Mouse (Mus musculus): ENCODE measurements around the gene Fntb. TPM values are rescaled to one million over a fixed set of nuclear protein-coding genes. Genes with fewer than 3 reads are reported as not detected.

The Fntb gene
- polyA plus RNA-seq, 1 experiment = 81.7 TPM

DNA sequence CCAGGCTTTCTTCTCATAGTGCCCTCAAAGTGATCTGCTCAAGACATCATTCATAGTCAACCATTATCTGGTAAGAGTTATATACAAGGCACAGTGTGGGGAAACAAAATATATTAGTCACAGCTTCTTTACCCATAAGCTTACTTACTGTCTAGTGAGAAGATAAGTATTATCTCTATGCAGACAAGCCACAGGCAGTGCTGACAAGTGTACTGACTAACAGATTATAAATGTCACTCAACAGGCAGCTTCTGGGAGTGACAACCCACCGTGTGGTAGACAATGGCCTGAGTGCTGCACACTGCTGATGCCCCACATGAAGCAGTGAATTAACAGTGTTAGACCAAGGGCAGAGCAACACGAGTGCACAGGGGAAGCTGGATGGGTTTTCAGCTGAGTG lies 176.1 kb downstream of the Fntb start:
- TF ChIP-seq POLR2A (IDR thresholded peaks at IDR 0.05; ENCODE audit: low read depth, low read length) (no peak), CTCF (IDR thresholded peaks at IDR 0.05; ENCODE audit: borderline replicate concordance, insufficient read depth, low read length) (no peak)
- Histone ChIP-seq H3K4me3 (ENCODE audit: insufficient read depth, low read length) (no peak overlapping the region), H3K4me1 (ENCODE audit: control insufficient read depth, insufficient read depth, low read length) (no peaks in the 10 kb centered on the region), H3K27ac (ENCODE audit: insufficient read depth, low read length) (no peak overlapping the region)

DNA sequence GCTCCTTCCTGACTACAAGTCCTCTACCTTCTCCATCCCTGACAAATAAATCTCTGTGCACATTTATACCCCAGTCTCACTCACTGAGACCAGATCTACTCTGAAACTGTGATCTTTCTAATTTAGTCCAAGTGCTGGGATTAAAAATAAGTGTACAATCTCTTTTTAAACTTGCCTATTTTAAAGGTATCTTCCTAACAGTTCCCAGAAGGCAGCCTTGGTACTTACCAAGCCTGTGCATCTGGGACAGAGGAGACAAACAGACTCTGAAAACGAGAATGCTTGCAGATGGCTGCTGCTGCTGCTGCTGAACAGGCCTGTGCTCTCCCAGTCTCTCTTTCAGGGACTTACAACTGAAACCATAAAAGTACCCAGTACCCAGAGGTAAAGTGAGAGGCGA lies 177.1 kb downstream of the Fntb start:
- Histone ChIP-seq H3K27ac (ENCODE audit: insufficient read depth, low read length) (no peak overlapping the region), H3K4me3 (ENCODE audit: insufficient read depth, low read length) (no peak overlapping the region), H3K4me1 (ENCODE audit: control insufficient read depth, insufficient read depth, low read length) (no peaks in the 10 kb centered on the region)
- TF ChIP-seq CTCF (IDR thresholded peaks at IDR 0.05; ENCODE audit: borderline replicate concordance, insufficient read depth, low read length) (no peak), POLR2A (IDR thresholded peaks at IDR 0.05; ENCODE audit: low read depth, low read length) (no peak)

DNA sequence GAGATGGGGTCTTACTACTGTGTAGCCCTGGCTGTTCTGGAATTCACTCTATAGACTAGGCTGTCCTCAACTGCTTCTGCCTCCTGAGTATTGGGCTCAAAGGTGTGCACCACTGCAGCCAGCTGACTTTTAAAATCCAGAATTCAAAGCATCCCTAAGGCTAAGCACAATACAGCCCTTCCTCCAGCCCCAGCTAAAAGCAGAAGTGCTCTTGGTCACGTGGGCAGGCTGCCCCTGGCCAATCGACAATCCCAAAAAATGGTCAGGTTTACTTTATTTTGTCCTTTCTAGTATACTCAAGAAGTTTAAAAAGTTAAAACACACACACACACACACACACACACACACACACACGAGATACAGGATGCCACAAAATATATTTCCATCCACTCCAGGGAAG lies 177.7 kb downstream of the Fntb start:
- H3K4me1 ChIP-seq (ENCODE audit: control insufficient read depth, insufficient read depth, low read length) = no peaks in the 10 kb centered on the region
- H3K27ac ChIP-seq (ENCODE audit: insufficient read depth, low read length) = no peak overlapping the region
- no peak for TF ChIP-seq CTCF (IDR thresholded peaks at IDR 0.05; ENCODE audit: borderline replicate concordance, insufficient read depth, low read length)
- TF ChIP-seq POLR2A (IDR thresholded peaks at IDR 0.05; ENCODE audit: low read depth, low read length) = no peak
- H3K4me3 ChIP-seq (ENCODE audit: insufficient read depth, low read length) = no peak overlapping the region

DNA sequence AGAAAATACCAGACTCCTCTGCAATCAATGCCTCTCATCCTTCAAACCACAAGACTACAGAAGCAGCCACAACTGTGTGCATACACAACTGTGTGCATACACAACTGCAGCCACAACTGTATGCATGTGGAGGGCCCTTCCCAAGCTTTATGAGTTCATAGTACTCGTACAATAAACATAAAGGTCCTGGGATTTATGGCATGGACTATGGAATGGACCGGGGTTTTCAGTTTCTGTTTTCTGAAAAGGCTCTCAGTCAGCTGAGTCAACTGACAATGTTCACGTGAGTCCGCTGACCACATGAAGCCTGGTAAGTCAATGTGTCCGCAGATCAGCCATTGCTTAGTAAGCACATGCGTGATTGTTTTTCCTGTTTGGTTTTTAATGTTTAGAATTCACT lies 178.1 kb downstream of the Fntb start:
- TF ChIP-seq POLR2A (IDR thresholded peaks at IDR 0.05; ENCODE audit: low read depth, low read length) = no peak
- TF ChIP-seq CTCF (IDR thresholded peaks at IDR 0.05; ENCODE audit: borderline replicate concordance, insufficient read depth, low read length) = no peak
- Histone ChIP-seq H3K4me1 (ENCODE audit: control insufficient read depth, insufficient read depth, low read length) (no peaks in the 10 kb centered on the region), H3K4me3 (ENCODE audit: insufficient read depth, low read length) (no peak overlapping the region), H3K27ac (ENCODE audit: insufficient read depth, low read length) (no peak overlapping the region)

DNA sequence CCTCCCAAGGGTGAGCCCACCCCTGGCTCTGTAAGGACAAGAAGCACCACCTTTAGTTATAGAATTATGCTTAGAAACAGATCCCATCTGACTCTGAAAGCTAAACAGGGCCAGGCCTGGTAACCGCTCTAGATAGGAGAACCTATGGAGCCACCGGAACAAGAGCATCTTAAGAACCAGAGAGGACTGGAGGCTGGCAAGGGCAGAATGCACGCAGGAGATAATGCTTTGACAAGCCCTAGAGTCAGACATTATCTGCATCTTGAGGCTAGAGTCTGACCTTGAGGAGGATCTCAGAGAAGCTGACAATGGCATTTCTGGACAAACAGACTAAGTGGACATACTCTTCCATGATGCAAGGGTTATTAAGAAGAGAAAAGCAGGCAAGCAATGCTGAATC lies 182.1 kb downstream of the Fntb start:
- Histone ChIP-seq H3K4me3 (ENCODE audit: insufficient read depth, low read length) (no peak overlapping the region), H3K4me1 (ENCODE audit: control insufficient read depth, insufficient read depth, low read length) (no peaks in the 10 kb centered on the region), H3K27ac (ENCODE audit: insufficient read depth, low read length) (no peak overlapping the region)
- TF ChIP-seq CTCF (IDR thresholded peaks at IDR 0.05; ENCODE audit: borderline replicate concordance, insufficient read depth, low read length) (no peak), POLR2A (IDR thresholded peaks at IDR 0.05; ENCODE audit: low read depth, low read length) (no peak)

DNA sequence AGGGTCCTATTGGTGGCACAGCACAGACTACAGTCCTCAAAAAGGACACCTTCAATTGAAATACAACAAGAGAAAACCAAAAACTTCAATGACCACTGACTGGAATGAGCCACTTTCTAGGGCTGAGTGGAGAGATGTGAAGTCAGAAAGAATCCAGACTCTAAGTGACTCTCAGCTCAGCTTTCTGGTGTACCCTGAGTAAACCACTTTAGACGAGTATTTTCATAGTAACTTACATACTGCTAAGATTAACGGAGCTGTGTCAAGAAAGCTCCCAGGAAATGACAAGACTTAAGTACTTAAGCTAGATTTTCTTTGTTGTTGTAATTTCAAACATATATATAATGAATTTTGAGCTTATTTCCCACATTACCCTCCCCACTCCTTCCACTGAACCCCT lies 182.8 kb downstream of the Fntb start:
- no peak for TF ChIP-seq POLR2A (IDR thresholded peaks at IDR 0.05; ENCODE audit: low read depth, low read length)
- no peak for TF ChIP-seq CTCF (IDR thresholded peaks at IDR 0.05; ENCODE audit: borderline replicate concordance, insufficient read depth, low read length)
- H3K4me1 ChIP-seq (ENCODE audit: control insufficient read depth, insufficient read depth, low read length) = no peaks in the 10 kb centered on the region
- no peak overlapping the region for H3K27ac ChIP-seq (ENCODE audit: insufficient read depth, low read length)
- no peak overlapping the region for H3K4me3 ChIP-seq (ENCODE audit: insufficient read depth, low read length)

DNA sequence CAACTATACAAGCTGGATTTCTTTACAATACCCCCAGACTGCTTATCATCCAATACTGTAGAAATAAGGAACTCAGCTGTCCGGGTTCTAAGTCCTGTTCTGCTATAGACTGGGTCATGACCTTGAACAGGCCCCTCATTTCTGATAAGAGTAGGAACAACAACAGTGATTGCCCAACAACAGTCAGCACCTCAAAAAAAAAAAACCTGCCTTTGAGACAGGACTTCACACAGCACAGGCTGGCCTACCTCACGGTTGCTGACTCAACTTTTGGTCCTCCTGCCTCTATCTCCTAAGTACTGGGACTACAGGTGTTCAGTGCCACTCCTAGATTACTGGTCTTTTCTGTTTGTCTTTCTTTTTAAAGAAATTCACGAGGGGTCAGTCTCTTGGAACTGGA lies 183.4 kb downstream of the Fntb start:
- H3K4me3 ChIP-seq (ENCODE audit: insufficient read depth, low read length) = no peak overlapping the region
- no peaks in the 10 kb centered on the region for H3K4me1 ChIP-seq (ENCODE audit: control insufficient read depth, insufficient read depth, low read length)
- H3K27ac ChIP-seq (ENCODE audit: insufficient read depth, low read length) = no peak overlapping the region
- TF ChIP-seq CTCF (IDR thresholded peaks at IDR 0.05; ENCODE audit: borderline replicate concordance, insufficient read depth, low read length) = no peak
- no peak for TF ChIP-seq POLR2A (IDR thresholded peaks at IDR 0.05; ENCODE audit: low read depth, low read length)

DNA sequence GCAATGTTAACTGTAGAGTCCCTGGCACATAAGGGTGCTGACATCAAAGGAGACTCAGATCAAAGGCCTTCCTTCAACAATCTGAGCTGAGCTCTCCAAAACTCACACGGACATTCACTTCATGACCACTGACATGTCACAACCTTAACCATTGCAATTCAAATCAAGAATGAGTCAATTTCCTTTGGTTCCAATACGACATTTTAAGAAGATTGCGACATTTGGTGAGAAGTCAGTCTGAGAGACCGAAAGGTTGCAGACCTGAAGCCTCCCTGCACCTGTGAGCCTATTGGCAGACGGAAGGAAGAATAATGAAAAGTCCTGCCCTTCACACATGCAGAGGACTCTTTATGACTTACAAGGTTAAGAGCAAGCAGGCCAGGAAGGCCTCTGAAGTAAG lies 184.9 kb downstream of the Fntb start:
- TF ChIP-seq POLR2A (IDR thresholded peaks at IDR 0.05; ENCODE audit: low read depth, low read length) (no peak), CTCF (IDR thresholded peaks at IDR 0.05; ENCODE audit: borderline replicate concordance, insufficient read depth, low read length) (no peak)
- Histone ChIP-seq H3K27ac (ENCODE audit: insufficient read depth, low read length) (no peak overlapping the region), H3K4me1 (ENCODE audit: control insufficient read depth, insufficient read depth, low read length) (peaks cover 4% of the 10 kb centered on the region), H3K4me3 (ENCODE audit: insufficient read depth, low read length) (no peak overlapping the region)

DNA sequence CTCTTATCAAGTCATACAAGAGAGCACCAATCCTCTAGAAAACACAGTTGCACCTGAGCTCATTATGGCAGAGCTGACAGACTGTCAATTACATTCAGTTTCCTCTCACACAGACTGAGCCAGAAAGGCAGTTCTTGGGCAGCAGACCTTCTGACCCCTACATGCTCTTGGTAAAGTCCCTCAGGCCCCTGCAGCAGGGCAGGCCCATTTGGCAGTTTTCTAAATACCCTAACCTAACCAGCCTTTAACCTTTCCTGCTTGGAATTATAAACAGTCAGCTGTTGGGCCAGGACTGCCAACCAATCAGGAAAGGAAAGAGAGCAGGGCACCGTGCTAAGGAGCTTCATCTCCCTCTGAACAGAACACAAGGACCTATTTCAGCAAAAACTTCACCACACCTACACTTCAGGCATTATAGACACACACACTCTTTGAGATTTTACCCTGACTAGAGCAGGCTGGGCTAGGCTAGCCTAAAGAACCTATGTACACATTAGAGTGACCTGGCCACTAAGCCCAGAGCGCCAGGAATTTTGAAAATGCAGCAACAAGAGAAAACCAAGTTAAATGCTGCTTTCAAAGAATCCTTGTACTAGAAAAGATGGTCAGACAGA lies 188.5 kb downstream of the Fntb start:
- TF ChIP-seq POLR2A (IDR thresholded peaks at IDR 0.05; ENCODE audit: low read depth, low read length) = no peak
- TF ChIP-seq CTCF (IDR thresholded peaks at IDR 0.05; ENCODE audit: borderline replicate concordance, insufficient read depth, low read length) = no peak
- H3K4me1 ChIP-seq (ENCODE audit: control insufficient read depth, insufficient read depth, low read length) = peaks cover 8% of the 10 kb centered on the region
- H3K27ac ChIP-seq (ENCODE audit: insufficient read depth, low read length) = no peak overlapping the region
- no peak overlapping the region for H3K4me3 ChIP-seq (ENCODE audit: insufficient read depth, low read length)

DNA sequence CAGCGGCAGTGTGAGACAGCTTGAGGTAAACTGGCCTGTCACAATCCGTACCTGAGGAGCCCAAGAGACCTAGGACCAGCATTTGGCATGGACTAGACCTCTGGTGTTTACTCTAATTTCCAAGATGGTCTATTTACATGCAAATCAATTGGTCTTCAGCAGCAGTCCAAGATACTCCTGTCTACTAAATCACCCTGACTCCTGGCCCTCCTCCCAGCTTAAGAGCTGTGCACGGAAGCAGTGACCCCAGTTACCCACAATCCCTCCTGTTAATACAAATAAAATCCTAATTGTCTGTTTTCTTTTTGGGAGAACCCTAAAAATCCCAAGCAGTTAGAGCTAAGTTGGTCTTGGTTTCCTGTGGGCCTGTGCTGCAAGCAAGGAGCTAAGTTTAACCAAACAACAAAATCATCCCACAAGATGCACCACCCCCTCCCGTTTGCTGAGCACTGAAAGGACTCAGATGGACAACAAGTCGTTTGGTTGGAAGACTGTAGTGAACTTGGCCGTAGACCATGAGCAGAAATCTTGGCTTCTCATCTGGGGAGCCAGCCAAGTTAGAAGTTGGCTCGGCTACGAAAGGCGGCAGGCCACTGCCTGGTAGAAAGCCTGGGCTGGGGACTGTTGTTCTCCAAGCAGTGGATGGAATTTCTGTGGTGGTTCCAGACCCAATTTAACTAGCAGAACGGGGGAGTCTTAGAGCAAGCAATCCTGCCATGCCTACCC lies 189.5 kb downstream of the Fntb start:
- Histone ChIP-seq H3K27ac (ENCODE audit: insufficient read depth, low read length) (peak overlapping the region; percentile 35), H3K4me3 (ENCODE audit: insufficient read depth, low read length) (no peak overlapping the region), H3K4me1 (ENCODE audit: control insufficient read depth, insufficient read depth, low read length) (peaks cover 8% of the 10 kb centered on the region)
- TF ChIP-seq CTCF (IDR thresholded peaks at IDR 0.05; ENCODE audit: borderline replicate concordance, insufficient read depth, low read length) (no peak), POLR2A (IDR thresholded peaks at IDR 0.05; ENCODE audit: low read depth, low read length) (no peak)

Measured in embryonic fibroblast, embryonic 13.5 days (primary cell).